In genomic region chr17:26694171-26694570, GRCm38 (mm10) we compare ENCODE assay signal across 17 mouse cellular contexts. TPM values are rescaled to one million over a fixed set of nuclear protein-coding genes. Genes with fewer than 3 reads are reported as not detected.
DNase-seq lines count a peak whose midpoint lies in the region; TF ChIP-seq lines count a peak whose summit lies in the region.
"Had no signal": no experiment of that assay in that cellular context is flagged by ENCODE, and none has a peak within 500 bp of the region (broad histone marks: within the 10 kb centered on the region; RNA-seq: fewer than 3 reads in every experiment).

No protein-coding gene starts in this region.

- H3K4me3 ChIP-seq in gastrocnemius, adult 2 months = no peak overlapping the region
- H3K4me3 ChIP-seq: heart, embryonic 12.5 days; hindbrain, embryonic 12.5 days; midbrain, embryonic 13.5 days; neural tube, embryonic 12.5 days had no signal

- peak overlapping the region; percentile 69 for H3K27ac ChIP-seq in gastrocnemius, adult 2 months
- H3K27ac ChIP-seq: hindbrain, embryonic 12.5 days; midbrain, embryonic 13.5 days; neural tube, embryonic 12.5 days had no signal

- intact Hi-C loops in gastrocnemius, adult 2 months (cut with DNase I) = no loop called here

- peak; percentile 73 for DNase-seq in cerebellum, adult 9-10 months
- DNase-seq in cerebellum, adult 11 months = no peak
- no peak for DNase-seq in gastrocnemius, adult 2 months
- DNase-seq in gastrocnemius, adult 18-20 months (ENCODE audit: low spot score) = no peak
- DNase-seq in right cerebral cortex, adult 18-20 months = peak; percentile 55
- no peak for DNase-seq in right cerebral cortex, postnatal 36 days (ENCODE audit: low spot score in 2 of 2)
- no peak for DNase-seq in Muller cell, postnatal 12 days (ENCODE audit: inconsistent ontology term)
- no peak for DNase-seq in urinary bladder, postnatal 10 days (ENCODE audit: low spot score)
- DNase-seq: adrenal gland, postnatal 25 days; heart, postnatal 14 days; lung, adult 18-20 months; lung, postnatal 14 days; thymus, postnatal 36 days had no signal

- no peak for TF ChIP-seq CTCF in gastrocnemius, adult 2 months (IDR thresholded peaks at IDR 0.05)

RNA-seq across cellular contexts. Expression of gene Crebrf, which starts 21.3 kb away (rescaled TPM):
- 10 to 100 TPM; 39.6 to 40.2 TPM for total RNA-seq in gastrocnemius, adult 2 months (2021)
- 10 to 100 TPM; 37.7 to 47.2 TPM for total RNA-seq in gastrocnemius, adult 18-20 months (2021)

RNA-seq across cellular contexts. Expression of gene Atp6v0e, which starts 31.1 kb away (rescaled TPM):
- 10 to 100 TPM; 28.7 to 31.2 TPM for total RNA-seq in gastrocnemius, adult 2 months (2021)
- total RNA-seq in gastrocnemius, adult 18-20 months (2021) = 10 to 100 TPM; 41.1 to 44.0 TPM

Comparison
In these comparisons a context has a peak if more than half of its experiments do, and no peak if none do; other contexts are left out.
1. DNase-seq: peak in cerebellum, adult 9-10 months (single experiment) and right cerebral cortex, adult 18-20 months (single experiment); none in cerebellum, adult 11 months (single experiment), gastrocnemius, adult 2 months (single experiment), gastrocnemius, adult 18-20 months (single experiment), right cerebral cortex, postnatal 36 days (0 of 2), Muller cell, postnatal 12 days (single experiment) and urinary bladder, postnatal 10 days (single experiment).